Mouse (Mus musculus) midbrain, embryonic 13.5 days (tissue): ENCODE results near the gene Cope. TPM values are rescaled to one million over a fixed set of nuclear protein-coding genes. Genes with fewer than 3 reads are reported as not detected.

ENCODE experiments used
- ATAC-seq: fragments of 200-750 bp; cut with Nextera tagmentation; 2 replicates; pipeline ENCODE4 v1.8.0; 2017; ENCODE audit warnings: mild to moderate bottlenecking, moderate TSS enrichment, moderate library complexity
- H3K27ac ChIP-seq: fragments of 300-500 bp; sonication (generic); 2 replicates; pipeline ENCODE4 v1.5.1; 2015; ENCODE audit warnings: inconsistent platforms, mild to moderate bottlenecking, moderate library complexity
- H3K27me3 ChIP-seq: fragments of 300-500 bp; sonication (generic); 2 replicates; pipeline ENCODE4 v1.6.1; 2015; ENCODE audit warnings: mild to moderate bottlenecking, inconsistent platforms
- H3K36me3 ChIP-seq: fragments of 300-500 bp; sonication (generic); 2 replicates; pipeline ENCODE4 v1.6.1; 2015; ENCODE audit warnings: mild to moderate bottlenecking, inconsistent platforms
- H3K4me1 ChIP-seq: fragments of 300-500 bp; sonication (generic); replicated peaks from 2 replicates; pipeline ENCODE4 v1.6.1; 2015; ENCODE audit warnings: inconsistent platforms
- H3K4me2 ChIP-seq: fragments of 300-500 bp; sonication (generic); replicated peaks from 2 replicates; pipeline ENCODE4 v1.6.1; 2015; ENCODE audit warnings: moderate library complexity, mild to moderate bottlenecking, inconsistent platforms
- H3K4me3 ChIP-seq: fragments of 300-500 bp; sonication (generic); replicated peaks from 2 replicates; pipeline ENCODE4 v1.5.1; 2015; ENCODE audit warnings: mild to moderate bottlenecking, inconsistent platforms
- H3K9ac ChIP-seq: fragments of 300-500 bp; sonication (generic); replicated peaks from 2 replicates; pipeline ENCODE4 v1.6.1; 2015; ENCODE audit warnings: mild to moderate bottlenecking, inconsistent platforms
- H3K9me3 ChIP-seq: fragments of 300-500 bp; sonication (generic); 2 replicates; pipeline ENCODE4 v1.6.1; 2016; ENCODE audit warnings: mild to moderate bottlenecking, inconsistent platforms
- WGBS: fragments of 180-500 bp; shearing (Covaris S2); methylation state at CpG from one replicate; pipeline ENCODE4 v1.1.7; 2015; 5-methylcytosine and 5-hydroxymethylcytosine counted together
- polyA plus RNA-seq: library from polyadenylated mRNA; unstranded; fragments of >200 nt; fragmentation: Nextera tagmentation; extraction: Ambion mirVana; gene quantifications from 2 replicates; pipeline ENCODE4 v1.2.1, GENCODE M21; 2015

Gene Cope
- polyA plus RNA-seq, 1 experiment from 2014 or later = 290 TPM

DNA sequence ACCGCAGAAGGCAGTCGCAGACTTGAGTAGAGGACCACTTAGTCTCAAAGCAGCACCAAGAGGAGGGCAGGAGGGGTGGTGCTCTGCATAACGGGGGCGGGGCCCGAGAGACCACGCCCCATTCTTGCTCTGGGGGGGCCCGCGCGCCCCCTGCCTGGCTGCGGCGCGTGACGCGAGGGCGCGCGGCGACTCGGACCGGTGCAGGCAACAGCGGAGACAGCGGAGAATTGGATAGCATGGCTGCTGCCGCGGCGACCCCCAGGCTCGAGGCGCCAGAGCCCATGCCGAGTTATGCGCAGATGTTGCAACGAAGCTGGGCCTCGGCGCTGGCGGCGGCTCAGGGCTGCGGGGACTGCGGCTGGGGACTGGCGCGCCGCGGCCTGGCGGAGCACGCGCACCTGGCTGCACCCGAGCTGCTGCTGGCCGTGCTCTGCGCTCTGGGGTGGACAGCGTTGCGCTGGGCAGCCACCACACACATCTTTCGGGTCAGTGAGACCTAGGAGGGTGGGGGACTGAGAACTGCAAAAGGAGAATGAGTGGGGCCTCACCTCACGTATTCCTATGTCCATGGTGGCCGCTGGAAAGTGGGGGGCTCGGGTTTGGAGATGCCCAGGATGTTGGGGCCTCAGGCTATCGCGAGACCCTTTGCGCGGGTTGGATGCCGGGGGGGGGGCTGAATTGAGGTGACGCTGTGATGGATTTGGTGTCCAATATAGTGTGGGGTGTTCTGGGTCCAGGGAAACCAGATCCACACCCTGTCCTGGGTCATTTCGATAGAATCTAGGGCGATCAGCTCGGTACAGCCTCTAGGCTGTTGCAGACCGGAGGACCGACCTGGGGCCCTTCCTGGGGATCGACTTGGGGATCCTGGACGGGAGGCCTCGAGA, 13.5 kb downstream of the Cope start, which contains the start of gene Cers1:
TSS of gene Cers1 (plus strand) at position 152 of the 887 bp plus-strand sequence.
- peak within 1 kb of the TSS; percentile 84 for H3K9ac ChIP-seq
- H3K4me1 ChIP-seq = peaks cover 37% of the 10 kb centered on the region
- peak; percentile 61 for ATAC-seq
- peak within 1 kb of the TSS; percentile 68 for H3K4me2 ChIP-seq
- H3K9me3 ChIP-seq = no peaks in the 10 kb centered on the region
- peak within 1 kb of the TSS; percentile 95 for H3K27ac ChIP-seq
- whole genome bisulfite sequencing = 2% methylated on average over 63 of the region's 66 CpGs
- H3K36me3 ChIP-seq = peaks cover 51% of the 10 kb centered on the region
- H3K27me3 ChIP-seq = no peaks in the 10 kb centered on the region
- peak within 1 kb of the TSS; percentile 66 for H3K4me3 ChIP-seq

DNA sequence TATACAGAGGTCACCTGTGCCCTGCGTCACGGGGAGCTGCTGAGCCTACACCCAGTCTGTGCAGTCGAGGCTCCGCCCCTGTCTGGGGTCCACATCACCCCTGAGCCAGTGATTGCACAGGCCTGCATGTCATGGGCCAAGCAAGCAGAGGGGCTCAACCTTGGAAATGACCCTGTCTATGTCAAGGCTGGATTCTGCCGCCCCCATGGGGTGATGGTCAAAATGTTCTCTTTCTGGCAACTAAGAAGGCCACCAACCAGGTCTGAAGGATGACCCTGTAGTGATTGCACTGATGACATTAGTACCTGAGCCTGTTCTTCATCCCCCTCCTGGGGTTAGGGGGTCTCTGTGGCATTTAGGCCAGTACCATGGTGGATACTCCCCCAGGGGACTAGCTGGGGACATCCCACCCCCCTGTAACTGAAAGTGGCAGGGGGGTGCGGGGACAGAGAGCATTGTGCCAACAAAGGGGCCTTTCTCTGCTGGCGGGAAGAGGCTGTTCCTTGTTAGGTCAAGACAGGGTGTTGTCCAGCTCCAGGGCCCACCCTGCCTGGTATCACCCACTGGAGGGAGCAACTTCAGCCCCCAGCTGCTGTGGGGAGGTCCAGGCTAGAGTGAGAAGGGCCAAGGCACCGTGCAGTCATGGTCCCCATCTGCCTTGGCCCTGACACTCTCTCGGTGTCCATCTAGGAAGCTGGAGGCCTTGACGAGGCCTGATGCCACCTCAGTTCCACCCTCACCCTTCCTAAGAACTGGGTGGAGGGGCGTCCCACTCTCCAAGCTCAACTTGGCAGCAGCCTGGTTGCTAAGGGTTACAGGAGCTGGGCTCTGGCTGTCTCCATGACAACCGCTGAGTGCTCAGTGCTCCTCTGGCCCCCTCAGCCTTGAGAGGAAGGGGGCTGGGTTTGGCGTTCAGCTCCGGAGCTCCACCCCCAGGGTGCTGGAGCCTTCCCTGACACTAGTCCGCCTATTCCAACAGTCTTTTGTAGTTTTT, 14.5 kb downstream of the Cope start:
- Histone ChIP-seq H3K4me3 (peak overlapping the region; percentile 66), H3K27me3 (no peaks in the 10 kb centered on the region), H3K9me3 (no peaks in the 10 kb centered on the region), H3K36me3 (peaks cover 50% of the 10 kb centered on the region), H3K27ac (peak overlapping the region; percentile 95), H3K4me1 (peaks cover 37% of the 10 kb centered on the region), H3K9ac (peak overlapping the region; percentile 84), H3K4me2 (peak overlapping the region; percentile 68)
- ATAC-seq = peak; percentile 91
- 5% methylated on average over 15 of the region's 15 CpGs for WGBS

DNA sequence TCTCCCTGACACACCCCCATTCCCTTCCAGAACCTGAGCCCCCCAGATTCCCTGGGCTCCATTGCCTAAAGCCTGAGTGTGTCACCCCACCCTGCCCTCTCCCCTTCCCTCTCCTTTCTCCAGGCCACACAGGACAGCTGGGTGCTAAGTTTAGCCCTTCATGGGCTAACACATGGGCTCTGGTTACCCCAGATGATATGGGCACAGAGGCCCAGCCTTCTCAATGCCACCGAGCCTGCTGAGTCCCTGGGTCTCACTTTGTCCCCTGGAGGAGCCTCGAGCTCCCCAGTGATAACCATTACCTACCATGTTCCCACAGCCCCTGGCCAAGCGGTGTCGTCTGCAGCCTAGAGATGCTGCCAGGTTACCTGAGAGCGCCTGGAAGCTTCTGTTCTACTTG, 15.6 kb downstream of the Cope start:
- Histone ChIP-seq H3K4me1 (peaks cover 37% of the 10 kb centered on the region), H3K4me3 (peak overlapping the region; percentile 66), H3K4me2 (peak overlapping the region; percentile 68), H3K36me3 (peaks cover 50% of the 10 kb centered on the region), H3K27me3 (no peaks in the 10 kb centered on the region), H3K9ac (peak overlapping the region; percentile 84), H3K27ac (peak overlapping the region; percentile 95), H3K9me3 (no peaks in the 10 kb centered on the region)
- WGBS = 92% methylated on average over 5 of the region's 5 CpGs
- ATAC-seq = no peak

DNA sequence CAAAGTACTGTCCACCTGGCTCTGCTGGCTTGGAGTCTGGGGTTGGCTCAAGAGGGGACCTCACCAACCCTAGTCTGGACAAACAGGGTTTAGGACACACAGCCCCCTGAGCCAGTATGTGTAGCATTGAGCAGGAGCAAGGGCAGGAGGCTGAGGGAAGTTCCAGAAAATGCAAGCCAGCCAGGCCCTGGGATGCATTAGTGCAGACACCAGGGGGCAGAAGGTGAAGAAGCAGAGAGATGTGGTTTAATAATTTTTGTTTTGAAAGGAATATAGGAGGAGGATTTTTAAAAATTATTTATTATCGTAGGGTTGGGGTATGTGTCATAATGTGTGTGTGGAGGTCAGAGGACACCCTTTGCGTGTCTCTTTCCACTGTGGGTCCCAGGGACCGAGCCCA, 21.4 kb downstream of the Cope start:
- H3K27ac ChIP-seq = no peak overlapping the region
- no peaks in the 10 kb centered on the region for H3K4me1 ChIP-seq
- H3K9ac ChIP-seq = no peak overlapping the region
- peaks cover 81% of the 10 kb centered on the region for H3K36me3 ChIP-seq
- H3K9me3 ChIP-seq = no peaks in the 10 kb centered on the region
- H3K4me3 ChIP-seq = no peak overlapping the region
- no peak for ATAC-seq
- 95% methylated on average over 3 of the region's 3 CpGs for WGBS
- H3K4me2 ChIP-seq = no peak overlapping the region
- H3K27me3 ChIP-seq = peaks cover 2% of the 10 kb centered on the region; the same call in 1 of the 2 replicates

DNA sequence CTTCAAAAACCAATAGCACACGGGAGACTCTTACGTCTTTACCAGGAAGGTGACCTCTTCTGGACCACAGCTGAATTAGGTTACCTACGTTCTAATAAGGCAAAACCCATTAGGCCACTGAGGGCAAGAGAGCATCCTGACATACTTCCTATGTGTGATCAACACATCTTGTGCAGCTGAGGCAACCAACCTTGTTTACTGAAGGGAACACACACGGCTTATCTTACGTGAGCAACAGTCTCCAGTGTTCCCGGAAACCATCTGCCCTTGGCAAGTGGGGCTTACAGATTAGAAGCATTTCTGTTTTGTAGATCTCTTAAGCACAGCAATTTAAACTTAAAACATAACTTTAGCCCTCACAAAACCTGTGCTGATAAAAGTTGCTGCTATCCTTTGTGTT, 25.2 kb downstream of the Cope start:
- Histone ChIP-seq H3K4me1 (peaks cover 35% of the 10 kb centered on the region), H3K9ac (no peak overlapping the region), H3K27me3 (peaks cover 15% of the 10 kb centered on the region), H3K9me3 (no peaks in the 10 kb centered on the region), H3K4me2 (no peak overlapping the region), H3K4me3 (no peak overlapping the region), H3K36me3 (peaks cover 82% of the 10 kb centered on the region), H3K27ac (no peak overlapping the region)
- 97% methylated on average over 6 of the region's 6 CpGs for WGBS
- no peak for ATAC-seq

DNA sequence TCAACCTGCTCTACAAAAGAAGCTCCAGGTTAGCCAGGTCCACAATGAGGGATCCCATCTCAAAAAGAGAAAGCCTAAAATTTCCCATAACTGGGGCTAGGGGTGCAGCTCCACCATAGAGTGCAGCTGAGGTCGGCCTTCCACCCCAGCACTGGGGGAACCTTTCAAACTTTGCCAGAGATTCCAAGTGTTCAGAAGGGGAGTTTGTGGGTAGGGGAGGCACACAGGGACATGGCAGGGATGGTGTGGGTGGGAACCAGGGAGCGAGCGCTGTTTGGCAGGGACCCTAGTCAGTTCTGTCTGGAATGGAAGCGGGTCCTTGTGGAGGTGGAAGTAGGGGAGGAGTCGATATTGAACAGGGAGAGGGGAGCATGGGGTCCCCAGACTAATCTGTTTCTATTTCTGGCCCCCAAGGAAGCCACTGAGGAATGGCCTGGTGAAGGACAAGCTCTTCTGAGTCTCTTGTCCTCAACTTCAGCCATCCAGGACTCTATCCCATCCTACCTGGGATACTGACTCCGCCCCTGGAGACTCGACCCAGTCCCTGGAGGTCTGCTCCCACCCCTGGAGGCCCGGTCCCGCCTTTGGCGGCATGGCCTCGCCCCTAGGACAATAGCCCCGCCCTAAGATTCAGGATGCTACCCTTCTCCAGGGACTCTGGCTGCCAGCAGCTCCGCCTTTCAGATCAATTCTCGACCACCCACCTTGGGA, 27.0 kb downstream of the Cope start, which contains the start of gene Gdf1:
TSS of gene Gdf1 (plus strand) at position 694 of the 711 bp plus-strand sequence.
- peak within 1 kb of the TSS; percentile 48 for H3K9ac ChIP-seq
- 22% methylated on average over 14 of the region's 14 CpGs for WGBS
- H3K4me2 ChIP-seq = peak within 1 kb of the TSS; percentile 36
- 0 out of 2 replicates have a peak within 1 kb of the TSS, but pooled peaks have one; percentile 25 for H3K27ac ChIP-seq
- H3K9me3 ChIP-seq = no peaks in the 10 kb centered on the region
- ATAC-seq = no peak
- peaks cover 82% of the 10 kb centered on the region for H3K36me3 ChIP-seq
- no peak within 1 kb of the TSS; the same call in 1 of the 2 replicates for H3K4me3 ChIP-seq
- H3K4me1 ChIP-seq = peaks cover 37% of the 10 kb centered on the region
- peaks cover 15% of the 10 kb centered on the region for H3K27me3 ChIP-seq

DNA sequence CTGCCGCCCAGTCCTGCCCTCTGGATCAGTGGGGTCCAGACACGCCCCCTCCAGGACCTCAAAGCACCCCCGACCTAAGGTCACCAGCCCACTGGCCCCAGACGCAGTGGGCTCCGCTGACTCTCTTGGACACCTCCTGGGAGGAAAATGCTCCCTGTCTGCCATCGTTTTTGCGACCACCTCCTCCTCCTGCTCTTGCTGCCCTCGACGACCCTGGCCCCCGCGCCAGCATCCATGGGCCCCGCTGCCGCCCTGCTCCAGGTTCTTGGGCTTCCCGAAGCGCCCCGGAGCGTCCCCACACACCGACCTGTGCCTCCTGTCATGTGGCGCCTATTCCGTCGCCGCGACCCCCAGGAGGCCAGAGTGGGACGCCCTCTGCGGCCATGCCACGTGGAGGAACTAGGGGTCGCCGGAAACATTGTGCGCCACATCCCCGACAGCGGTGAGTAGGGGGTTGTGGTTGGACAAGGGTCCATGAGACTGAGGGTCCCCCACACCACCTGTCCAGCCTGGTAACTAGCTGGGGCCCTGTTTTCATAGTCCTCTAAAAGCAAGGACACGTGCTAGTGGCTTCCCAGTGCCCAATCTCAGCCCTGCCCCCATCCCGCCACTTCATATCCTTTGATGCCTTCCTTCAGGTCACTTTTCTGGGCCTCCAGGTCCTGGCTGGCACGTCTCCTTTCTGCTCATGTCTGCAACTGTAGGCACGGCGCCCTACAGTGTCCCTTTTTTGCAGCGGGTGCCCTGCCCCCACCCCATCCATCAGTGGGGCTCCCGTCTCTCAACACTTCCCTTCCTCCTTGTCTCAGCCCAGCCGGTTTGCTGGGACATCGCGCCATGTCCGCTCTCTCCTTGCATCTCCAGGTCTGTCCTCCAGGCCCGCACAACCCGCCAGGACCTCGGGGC, 27.8 kb downstream of the Cope start:
- Histone ChIP-seq H3K9me3 (no peaks in the 10 kb centered on the region), H3K27ac (0 out of 2 replicates have a peak overlapping the region, but pooled peaks have one; percentile 25), H3K4me2 (peak overlapping the region; percentile 36), H3K4me1 (peaks cover 37% of the 10 kb centered on the region), H3K4me3 (no peak overlapping the region; the same call in 1 of the 2 replicates), H3K36me3 (peaks cover 82% of the 10 kb centered on the region), H3K9ac (peak overlapping the region; percentile 48), H3K27me3 (peaks cover 15% of the 10 kb centered on the region)
- peak; percentile 4 for ATAC-seq
- WGBS = 7% methylated on average over 45 of the region's 45 CpGs

DNA sequence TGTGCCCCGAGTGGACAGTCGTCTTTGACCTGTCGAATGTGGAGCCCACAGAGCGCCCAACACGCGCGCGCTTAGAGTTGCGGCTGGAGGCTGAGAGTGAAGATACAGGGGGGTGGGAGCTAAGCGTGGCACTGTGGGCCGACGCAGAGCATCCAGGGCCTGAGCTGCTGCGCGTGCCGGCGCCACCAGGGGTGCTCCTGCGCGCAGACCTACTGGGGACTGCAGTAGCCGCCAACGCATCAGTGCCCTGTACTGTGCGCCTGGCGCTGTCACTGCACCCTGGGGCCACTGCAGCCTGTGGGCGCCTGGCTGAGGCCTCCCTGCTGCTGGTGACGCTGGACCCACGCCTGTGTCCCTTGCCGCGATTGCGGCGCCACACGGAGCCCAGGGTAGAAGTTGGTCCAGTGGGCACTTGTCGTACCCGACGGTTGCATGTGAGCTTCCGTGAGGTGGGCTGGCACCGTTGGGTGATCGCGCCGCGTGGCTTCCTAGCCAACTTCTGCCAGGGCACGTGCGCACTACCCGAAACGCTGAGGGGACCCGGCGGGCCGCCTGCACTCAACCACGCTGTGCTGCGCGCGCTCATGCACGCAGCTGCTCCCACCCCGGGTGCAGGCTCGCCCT, 28.5 kb downstream of the Cope start:
- Histone ChIP-seq H3K4me1 (peaks cover 37% of the 10 kb centered on the region), H3K9ac (peak overlapping the region; percentile 48), H3K27ac (0 out of 2 replicates have a peak overlapping the region, but pooled peaks have one; percentile 25), H3K36me3 (peaks cover 83% of the 10 kb centered on the region), H3K9me3 (no peaks in the 10 kb centered on the region), H3K4me2 (peak overlapping the region; percentile 36), H3K4me3 (no peak overlapping the region; the same call in 1 of the 2 replicates), H3K27me3 (peaks cover 15% of the 10 kb centered on the region)
- WGBS = 26% methylated on average over 53 of the region's 53 CpGs
- peak; percentile 86 for ATAC-seq

DNA sequence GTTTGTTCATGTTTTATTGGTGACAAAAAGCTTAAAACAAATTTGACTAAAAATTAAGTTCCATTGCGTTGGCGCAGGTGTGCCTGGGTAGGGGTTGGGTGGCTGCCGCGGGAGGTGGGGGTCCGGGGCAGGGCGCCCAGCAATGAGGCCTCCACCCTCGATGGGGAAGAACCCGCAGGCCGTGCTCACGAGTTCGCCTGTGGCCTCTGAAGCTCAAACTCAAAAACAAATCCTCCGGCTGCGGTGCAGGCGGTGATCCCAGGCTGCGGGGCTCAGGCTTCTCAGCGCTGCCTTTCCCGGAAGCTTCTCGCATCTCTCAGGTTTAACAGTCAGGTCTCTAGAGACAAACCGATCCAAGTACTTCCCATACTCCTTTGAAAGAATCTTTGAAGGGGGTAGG, 29.2 kb downstream of the Cope start:
- Histone ChIP-seq H3K4me3 (no peak overlapping the region), H3K36me3 (peaks cover 86% of the 10 kb centered on the region), H3K27me3 (peaks cover 15% of the 10 kb centered on the region), H3K27ac (0 out of 2 replicates have a peak overlapping the region, but pooled peaks have one; percentile 30), H3K9me3 (no peaks in the 10 kb centered on the region), H3K9ac (peak overlapping the region; percentile 55; the same call in 1 of the 2 replicates), H3K4me2 (no peak overlapping the region), H3K4me1 (peaks cover 37% of the 10 kb centered on the region)
- WGBS = 61% methylated on average over 19 of the region's 19 CpGs
- no peak for ATAC-seq
